Comparison of ENCODE assay signal across 17 mouse cellular contexts in genomic region chr11:20390622-20391021, GRCm38 (mm10). TPM values are rescaled to one million over a fixed set of nuclear protein-coding genes. Genes with fewer than 3 reads are reported as not detected.
"Had no signal": no experiment of that assay in that cellular context is flagged by ENCODE, and none has a peak within 500 bp of the region (broad histone marks: within the 10 kb centered on the region; RNA-seq: fewer than 3 reads in every experiment).

No protein-coding gene starts in this region.

- DNase-seq: retina, postnatal 1 day; right cerebral cortex, adult 18-20 months; right cerebral cortex, postnatal 14 days; right cerebral cortex, postnatal 25 days; right cerebral cortex, postnatal 4 days; spleen, adult 18-20 months; thymus, adult 18-20 months; thymus, adult 2 months; thymus, postnatal 14 days; thymus, postnatal 25 days; thymus, postnatal 36 days; thymus, postnatal 4 days had no signal

- H3K27me3 ChIP-seq: neural tube, embryonic 13.5 days; neural tube, embryonic 15.5 days; stomach, embryonic 15.5 days had no signal

- H3K4me2 ChIP-seq: neural tube, embryonic 13.5 days; neural tube, embryonic 15.5 days; stomach, embryonic 15.5 days had no signal

- H3K4me1 ChIP-seq: neural tube, embryonic 13.5 days; neural tube, embryonic 15.5 days; stomach, embryonic 15.5 days had no signal

- H3K9ac ChIP-seq: neural tube, embryonic 13.5 days; neural tube, embryonic 15.5 days; stomach, embryonic 15.5 days had no signal

- H3K36me3 ChIP-seq: neural tube, embryonic 13.5 days; neural tube, embryonic 15.5 days; stomach, embryonic 15.5 days had no signal

- H3K27ac ChIP-seq: neural tube, embryonic 13.5 days; neural tube, embryonic 15.5 days; stomach, embryonic 15.5 days; stomach, postnatal 0 days had no signal

- H3K4me3 ChIP-seq: neural tube, embryonic 13.5 days; neural tube, embryonic 15.5 days; stomach, embryonic 15.5 days had no signal

RNA-seq across cellular contexts. Expression of gene Slc1a4, which starts 58.1 kb away (rescaled TPM):
- total RNA-seq: neutrophil, adult 5-6 weeks had no signal
